19 mouse cellular contexts compared by ENCODE assay signal in the genomic region with DNA sequence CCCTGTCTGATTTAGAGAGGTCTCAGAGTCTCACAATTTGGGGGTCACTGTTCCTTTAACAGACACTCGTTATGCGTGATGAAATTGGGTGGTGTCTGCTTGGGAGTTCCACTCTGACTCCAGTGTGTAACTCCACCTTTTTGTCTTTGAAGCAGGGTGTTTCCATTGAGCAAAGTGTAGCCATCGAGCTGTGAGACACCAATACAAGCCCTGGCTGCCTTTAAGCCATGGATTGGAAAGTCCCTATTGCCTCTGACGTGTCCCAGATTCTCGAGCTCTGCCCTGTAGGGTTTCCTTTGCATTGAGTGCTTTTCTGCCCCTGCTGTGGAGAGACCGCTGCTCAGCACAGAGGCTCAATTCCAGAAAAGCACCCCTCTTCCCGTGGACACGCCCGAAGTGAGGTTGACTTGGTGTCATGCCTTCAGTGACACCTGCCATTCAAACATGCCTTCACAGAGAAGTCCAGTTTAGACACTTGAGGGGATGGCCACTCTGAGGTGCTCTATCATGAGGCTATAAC.
A peak's percentile ranks its signal among the peaks of the same experiment; 100 is the strongest.
DNase-seq lines count a peak whose midpoint lies in the region; ATAC-seq and TF ChIP-seq lines count a peak whose summit lies in the region.
"Had no signal": no experiment of that assay in that cellular context is flagged by ENCODE, and none has a peak within 500 bp of the region (broad histone marks: within the 10 kb centered on the region; RNA-seq: fewer than 3 reads in every experiment).

No protein-coding gene starts in this region.

- H3K4me3 ChIP-seq in lung, embryonic 16.5 days (ENCODE audit: low read length): no peak overlapping the region
- H3K4me3 ChIP-seq in CH12.LX (replicated peaks in 1 of 3; ENCODE audit: low read depth in 2 of 3, low read length in 2 of 3, poor library complexity in 1 of 3): no peak overlapping the region
- H3K4me3 ChIP-seq: heart, embryonic 10.5 days; hindbrain, embryonic 12.5 days; liver, embryonic 13.5 days had no signal

- no peak for TF ChIP-seq CTCF in CH12.LX (conservative IDR thresholded peaks at IDR 0.05 in 1 of 2, IDR thresholded peaks at IDR 0.05 in 1 of 2; ENCODE audit: low read depth in 2 of 2, low read length in 2 of 2)

- no peaks in the 10 kb centered on the region for H3K27me3 ChIP-seq in lung, embryonic 16.5 days (ENCODE audit: control insufficient read depth, insufficient read depth, low read depth, low read length)
- no peaks in the 10 kb centered on the region for H3K27me3 ChIP-seq in CH12.LX (replicated peaks)
- H3K27me3 ChIP-seq: hindbrain, embryonic 12.5 days; liver, embryonic 13.5 days had no signal

- no peak for TF ChIP-seq POLR2A in CH12.LX (IDR thresholded peaks at IDR 0.05; ENCODE audit: low read depth, low read length)

- DNase-seq in kidney, adult 18-20 months: peak; percentile 16
- no peak for DNase-seq in kidney, postnatal 25 days
- DNase-seq in lung, postnatal 25 days (ENCODE audit: low spot score): no peak
- DNase-seq in CH12.LX (ENCODE audit: extremely low read depth): peak; percentile 52
- no peak for DNase-seq in layer of hippocampus, postnatal 10 days (ENCODE audit: low spot score in 2 of 2)
- DNase-seq: cerebellum, adult 11 months; cerebellum, postnatal 36 days; forebrain, postnatal 0 days; layer of hippocampus, postnatal 36 days; left cerebral cortex, postnatal 4 days; liver, embryonic 13.5 days; lung, postnatal 4 days; right cerebral cortex, adult 18-20 months; spleen, adult 18-20 months had no signal

- peaks cover 22% of the 10 kb centered on the region for H3K4me1 ChIP-seq in lung, embryonic 16.5 days (replicated peaks; ENCODE audit: control insufficient read depth, insufficient read depth, low read length)
- H3K4me1 ChIP-seq in CH12.LX (ENCODE audit: control insufficient read depth in 1 of 2, insufficient read depth in 2 of 2): peaks cover 28 to 97% of the 10 kb centered on the region in 2 experiments
- H3K4me1 ChIP-seq: hindbrain, embryonic 12.5 days had no signal

- H3K36me3 ChIP-seq in lung, embryonic 16.5 days (ENCODE audit: control insufficient read depth, insufficient read depth, low read length): peaks cover 19% of the 10 kb centered on the region
- H3K36me3 ChIP-seq in CH12.LX (replicated peaks in 1 of 2; ENCODE audit: control insufficient read depth in 1 of 2, insufficient read depth in 1 of 2, low read length in 1 of 2): peaks cover 0 to 48% of the 10 kb centered on the region in 2 experiments
- H3K36me3 ChIP-seq: hindbrain, embryonic 12.5 days; liver, embryonic 13.5 days had no signal

- in situ Hi-C loops in CH12.LX (cut with MboI; ENCODE audit: low pct_ligation_motif_present, low pct_unique_long_range_greater_than_20kb, low sequenced_read_pairs): no loop called here

- no peak for ATAC-seq in lung, embryonic 16.5 days (ENCODE audit: low read depth)
- ATAC-seq in inflammation-experienced regulatory T-cells, adult 6 months: peak; percentile 39
- ATAC-seq: forebrain, postnatal 0 days had no signal

- TF ChIP-seq RAD21 in CH12.LX (IDR thresholded peaks at IDR 0.05; ENCODE audit: low read depth, low read length): no peak

- no peak for TF ChIP-seq EP300 in CH12.LX (IDR thresholded peaks at IDR 0.05; ENCODE audit: low read length)

- 0 out of 2 replicates have a peak overlapping the region, but pooled peaks have one; percentile 36 for H3K27ac ChIP-seq in lung, embryonic 16.5 days (ENCODE audit: low read length)
- H3K27ac ChIP-seq in CH12.LX (ENCODE audit: insufficient read depth, low read depth): no peak overlapping the region
- H3K27ac ChIP-seq: heart, embryonic 10.5 days; hindbrain, embryonic 12.5 days; liver, embryonic 13.5 days had no signal

- no peak overlapping the region for H3K9ac ChIP-seq in lung, embryonic 16.5 days (ENCODE audit: low read length)
- H3K9ac ChIP-seq in CH12.LX (ENCODE audit: insufficient read depth, low read depth): no peak overlapping the region
- H3K9ac ChIP-seq: forebrain, postnatal 0 days; hindbrain, embryonic 12.5 days; liver, embryonic 13.5 days had no signal

- H3K4me2 ChIP-seq in lung, embryonic 16.5 days (ENCODE audit: low read depth, low read length): no peak overlapping the region
- H3K4me2 ChIP-seq in CH12.LX (ENCODE audit: insufficient read depth, low read depth, poor library complexity, severe bottlenecking): no peak overlapping the region
- H3K4me2 ChIP-seq: hindbrain, embryonic 12.5 days; liver, embryonic 13.5 days; midbrain, embryonic 11.5 days had no signal

- dilution Hi-C loops in CH12.LX (cut with MboI; ENCODE audit: extremely low pct_ligation_motif_present, extremely low pct_unique_long_range_greater_than_20kb, low sequenced_read_pairs): no loop called here

- H3K79me2 ChIP-seq in CH12.LX (replicated peaks; ENCODE audit: control insufficient read depth, extremely low read depth, insufficient read depth, poor library complexity, severe bottlenecking): no peaks in the 10 kb centered on the region

- 55% methylated on average over 9 of the region's 9 CpGs for WGBS in lung, embryonic 16.5 days

- H3K9me3 ChIP-seq in lung, embryonic 16.5 days (ENCODE audit: control insufficient read depth, low read length): no peaks in the 10 kb centered on the region
- H3K9me3 ChIP-seq in CH12.LX (replicated peaks; ENCODE audit: low read length): no peaks in the 10 kb centered on the region
- H3K9me3 ChIP-seq: heart, embryonic 10.5 days; hindbrain, embryonic 12.5 days; liver, embryonic 13.5 days had no signal

TF ChIP-seq in CH12.LX, 34 proteins besides CTCF, POLR2A, EP300 and RAD21:
- peak; percentile 35; the same call in 1 of the 2 replicates for TF ChIP-seq ETS1 (conservative IDR thresholded peaks at IDR 0.05; ENCODE audit: low read depth, low read length)
- no peak for TF ChIP-seq MYC (IDR thresholded peaks at IDR 0.05; ENCODE audit: low read depth, low read length)
- TF ChIP-seq RCOR1 (conservative IDR thresholded peaks at IDR 0.05; ENCODE audit: low read depth, low read length): no peak
- TF ChIP-seq TBP (conservative IDR thresholded peaks at IDR 0.05; ENCODE audit: low read depth, low read length): no peak
- TF ChIP-seq JUND (conservative IDR thresholded peaks at IDR 0.05; ENCODE audit: low read depth, low read length): no peak
- no peak for TF ChIP-seq ZMIZ1 (IDR thresholded peaks at IDR 0.05; ENCODE audit: low read depth, low read length)
- no peak for TF ChIP-seq USF1 (IDR thresholded peaks at IDR 0.05; ENCODE audit: low read depth, low read length)
- TF ChIP-seq ZNF384 (IDR thresholded peaks at IDR 0.05; ENCODE audit: low read depth, low read length): no peak
TF ChIP-seq in CH12.LX: peak in this region for 1.

Comparison
In these comparisons a context has a peak if more than half of its experiments do, and no peak if none do; other contexts are left out.
1. DNase-seq: peak in kidney, adult 18-20 months (single experiment) and CH12.LX (single experiment); none in kidney, postnatal 25 days (0 of 2), lung, postnatal 25 days (single experiment) and layer of hippocampus, postnatal 10 days (0 of 2).